8 mouse cellular contexts compared by ENCODE assay signal in genomic region chr9:59751966-59752365, GRCm38 (mm10). TPM values are rescaled to one million over a fixed set of nuclear protein-coding genes. Genes with fewer than 3 reads are reported as not detected.
A peak's percentile ranks its signal among the peaks of the same experiment; 100 is the strongest.
DNase-seq lines count a peak whose midpoint lies in the region; TF ChIP-seq lines count a peak whose summit lies in the region.

No protein-coding gene starts in this region.

- intact Hi-C loops in left cerebral cortex, adult 2 months (cut with DNase I): loop anchor here (2.0 kb wide), 1 partner anchor 95 kb away; the partner anchor contains the start of gene Pkm

- no peaks in the 10 kb centered on the region for H3K27me3 ChIP-seq in myocyte (ENCODE audit: control insufficient read depth, insufficient read depth, insufficient read length)

- H3K4me1 ChIP-seq in brown adipose tissue, adult 24 weeks (ENCODE audit: control insufficient read depth, insufficient read depth, insufficient read length, low read length): peaks cover 2% of the 10 kb centered on the region; the same call in 1 of the 2 replicates

- peak overlapping the region; percentile 82 for H3K4me3 ChIP-seq in left cerebral cortex, adult 2 months
- peak overlapping the region; percentile 48 for H3K4me3 ChIP-seq in brown adipose tissue, adult 24 weeks (ENCODE audit: insufficient read depth, low read depth, low read length)
- H3K4me3 ChIP-seq in myocyte: peak overlapping the region; percentile 91

- peaks cover 46% of the 10 kb centered on the region for H3K79me2 ChIP-seq in myocyte (ENCODE audit: control insufficient read depth, insufficient read depth)

- no peak for DNase-seq in left cerebral cortex, adult 2 months (ENCODE audit: extremely low spot score in 1 of 2, low spot score in 2 of 2)
- DNase-seq in left cerebral cortex, adult 11 months (ENCODE audit: low spot score): no peak
- peak; percentile 32 for DNase-seq in induced T-regulatory cell, adult 2 months (ENCODE audit: low read depth)
- no peak for DNase-seq in adrenal gland, postnatal 14 days
- DNase-seq in layer of hippocampus, postnatal 25 days (ENCODE audit: extremely low spot score in 1 of 2, low spot score in 1 of 2): no peak
- no peak for DNase-seq in layer of hippocampus, adult 11-12 months (ENCODE audit: low spot score)

- H3K27ac ChIP-seq in left cerebral cortex, adult 2 months: no peak overlapping the region
- peak overlapping the region; percentile 18; the same call in 1 of the 2 replicates for H3K27ac ChIP-seq in brown adipose tissue, adult 24 weeks (replicated peaks; ENCODE audit: low read depth, low read length)

- H3K4me2 ChIP-seq in myocyte (ENCODE audit: low read depth): peak overlapping the region; percentile 93

- TF ChIP-seq CTCF in left cerebral cortex, adult 2 months (IDR thresholded peaks at IDR 0.05): no peak

- no peaks in the 10 kb centered on the region for H3K36me3 ChIP-seq in myocyte (ENCODE audit: control insufficient read depth, insufficient read depth)

- peak overlapping the region; percentile 93 for H3ac ChIP-seq in myocyte (ENCODE audit: control insufficient read depth, insufficient read length)

- no peak for TF ChIP-seq POLR2A in myocyte (IDR thresholded peaks at IDR 0.05; ENCODE audit: insufficient read length, low read depth)

TF ChIP-seq in myocyte, 11 proteins besides CTCF, POLR2A, EP300 and RAD21:
- TF ChIP-seq MYOD1 (IDR thresholded peaks at IDR 0.05; ENCODE audit: control insufficient read depth in 1 of 3, insufficient read length in 2 of 3, low read depth in 2 of 3) (no peak), POLR2AphosphoS2 (IDR thresholded peaks at IDR 0.05; ENCODE audit: insufficient read length, low read depth) (no peak), SRF (IDR thresholded peaks at IDR 0.05; ENCODE audit: control insufficient read depth, insufficient read length, low read depth) (no peak), USF1 (IDR thresholded peaks at IDR 0.05; ENCODE audit: low read depth) (no peak), TCF3 (IDR thresholded peaks at IDR 0.05; ENCODE audit: insufficient read length, low read depth) (no peak), E2F4 (IDR thresholded peaks at IDR 0.05; ENCODE audit: insufficient read depth) (no peak), REST (IDR thresholded peaks at IDR 0.05; ENCODE audit: insufficient read depth, insufficient read length) (no peak), TCF12 (IDR thresholded peaks at IDR 0.05; ENCODE audit: insufficient read depth, poor library complexity, severe bottlenecking) (no peak), CEBPB (IDR thresholded peaks at IDR 0.05; ENCODE audit: insufficient read depth, poor library complexity, severe bottlenecking) (no peak), MYOG (IDR thresholded peaks at IDR 0.05; ENCODE audit: control insufficient read depth in 1 of 3, insufficient read depth in 1 of 3, insufficient read length in 2 of 3, low read depth in 2 of 3) (no peak), MAX (IDR thresholded peaks at IDR 0.05; ENCODE audit: low read depth) (no peak)

RNA-seq across cellular contexts. Expression of gene Myo9a, which starts 1.3 kb away (rescaled TPM):
- total RNA-seq in left cerebral cortex, adult 2 months (2021): 10 to 100 TPM; 82.8 to 86.2 TPM
- 3.5 and 9.9 TPM in 2 replicates for polyA plus RNA-seq in brown adipose tissue, adult 24 weeks (2012; ENCODE audit: insufficient read depth, insufficient read length, missing spikeins)
- polyA plus RNA-seq in myocyte (2012; fragmentation: generic; extraction: Trizol): 3.5 TPM
- 14.1 and 18.9 TPM in 2 replicates for total RNA-seq in adrenal gland, postnatal 14 days (2021)
- 10 to 100 TPM; 57.4 to 66.3 TPM for total RNA-seq in layer of hippocampus, postnatal 25 days (2021)

RNA-seq across cellular contexts. Expression of gene Senp8, which starts 1.5 kb away (rescaled TPM):
- total RNA-seq in left cerebral cortex, adult 2 months (2021): 1 to 10 TPM; 8.4 to 8.5 TPM
- polyA plus RNA-seq in brown adipose tissue, adult 24 weeks (2012; ENCODE audit: insufficient read depth, insufficient read length, missing spikeins): 5.3 and 7.9 TPM in 2 replicates
- polyA plus RNA-seq in myocyte (2012; fragmentation: generic; extraction: Trizol): 2.6 TPM
- 5.5 and 6.6 TPM in 2 replicates for total RNA-seq in adrenal gland, postnatal 14 days (2021)
- total RNA-seq in layer of hippocampus, postnatal 25 days (2021): 1 to 10 TPM; 9.2 to 9.7 TPM
